Mouse (Mus musculus): ENCODE results near the gene Crlf2. TPM values are rescaled to one million over a fixed set of nuclear protein-coding genes. Genes with fewer than 3 reads are reported as not detected.

Gene Crlf2
- polyA plus RNA-seq, 1 experiment from 2014 or later = 5.7 TPM

DNA sequence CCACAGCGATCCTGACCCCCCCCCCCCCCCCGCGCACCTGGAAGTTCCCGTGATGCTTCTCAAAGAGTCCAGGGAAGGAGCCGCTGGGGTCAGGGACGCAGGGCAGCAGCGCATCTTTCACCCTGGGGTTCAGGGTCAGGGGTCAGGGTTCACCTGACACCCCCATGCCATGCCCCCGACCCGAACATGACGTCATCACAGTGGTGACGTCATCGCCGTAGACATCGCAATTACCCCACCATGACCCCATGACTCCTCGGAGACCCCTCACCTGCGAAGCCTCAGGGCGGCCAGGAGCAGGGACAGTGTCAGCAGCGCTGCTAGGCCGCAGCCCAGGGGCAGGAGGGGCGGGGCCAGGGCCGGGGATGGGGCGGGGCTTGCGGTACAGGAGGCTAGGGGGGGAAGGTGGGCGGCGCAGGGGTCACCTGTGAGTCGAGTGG lies 3.5 kb downstream of the Crlf2 start:
- H3K4me1 ChIP-seq = no peaks in the 10 kb centered on the region
- no peaks in the 10 kb centered on the region for H3K27me3 ChIP-seq
- H3K9me3 ChIP-seq = peaks cover 64% of the 10 kb centered on the region

DNA sequence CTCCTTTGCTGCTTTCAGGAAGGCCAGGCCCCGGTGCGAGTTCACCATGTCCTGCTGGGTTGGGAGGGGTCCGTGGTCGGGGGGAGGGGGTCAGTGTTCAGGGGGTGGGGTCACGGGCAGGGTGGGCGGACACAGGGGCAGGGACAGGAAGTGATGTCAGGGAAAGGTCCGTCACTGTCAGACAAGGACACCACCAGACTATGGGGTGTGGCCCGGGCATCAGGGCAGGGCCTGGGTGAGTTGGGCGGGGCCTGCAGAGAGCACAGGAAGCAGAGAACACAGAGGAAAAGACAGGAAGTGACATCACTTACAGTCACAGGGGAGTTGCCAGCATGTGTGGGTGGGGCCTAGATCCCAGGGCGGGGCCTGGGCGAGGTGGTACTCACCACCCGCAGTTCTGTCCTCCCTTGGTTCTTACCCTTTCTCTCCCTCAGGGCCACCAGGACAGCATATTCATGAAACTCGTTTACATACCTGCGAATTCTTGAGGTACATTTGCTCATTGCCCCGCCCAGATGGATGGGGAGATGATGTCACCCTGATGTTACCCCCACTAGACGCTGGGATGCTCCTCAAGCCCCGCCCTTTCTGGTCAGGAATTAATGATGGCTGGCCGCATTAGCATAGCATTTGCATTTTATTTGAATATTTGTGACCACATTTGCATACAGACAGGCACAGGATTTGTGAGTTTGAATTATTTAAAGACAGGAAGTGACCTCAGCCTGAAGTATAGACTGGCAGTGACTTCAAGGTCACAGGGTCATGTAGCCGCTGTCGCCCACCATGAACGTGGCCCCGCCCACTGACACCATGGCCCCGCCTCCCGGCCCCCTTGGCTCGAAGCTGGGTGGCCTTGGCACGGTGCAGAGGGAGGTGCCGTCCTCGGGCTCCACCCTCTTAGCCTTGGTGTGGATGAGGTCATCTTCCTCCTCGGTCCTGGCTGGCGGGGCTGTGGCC lies 4.4 kb downstream of the Crlf2 start:
- 87% methylated on average over 30 of the region's 30 CpGs for WGBS
- peaks cover 68% of the 10 kb centered on the region for H3K9me3 ChIP-seq
- no peak overlapping the region for H3K27ac ChIP-seq (replicated peaks)
- no peak for ATAC-seq (ENCODE audit: low FRiP score, low read depth)
- no peak overlapping the region for H3K4me2 ChIP-seq (replicated peaks)
- no peak overlapping the region for H3K4me3 ChIP-seq
- H3K36me3 ChIP-seq = peaks cover 26% of the 10 kb centered on the region
- no peaks in the 10 kb centered on the region for H3K4me1 ChIP-seq
- H3K27me3 ChIP-seq = no peaks in the 10 kb centered on the region
- no peak overlapping the region for H3K9ac ChIP-seq (replicated peaks)

More for the DNA sequence above, 3.5 kb downstream of the Crlf2 start:
- H3K36me3 ChIP-seq = peaks cover 26% of the 10 kb centered on the region
- 85% methylated on average over 24 of the region's 26 CpGs for WGBS
- no peak for ATAC-seq (ENCODE audit: low FRiP score, low read depth)
- no peak overlapping the region for H3K27ac ChIP-seq (replicated peaks)
- H3K4me2 ChIP-seq (replicated peaks) = no peak overlapping the region
- no peak overlapping the region for H3K4me3 ChIP-seq
- no peak overlapping the region for H3K9ac ChIP-seq (replicated peaks)

DNA sequence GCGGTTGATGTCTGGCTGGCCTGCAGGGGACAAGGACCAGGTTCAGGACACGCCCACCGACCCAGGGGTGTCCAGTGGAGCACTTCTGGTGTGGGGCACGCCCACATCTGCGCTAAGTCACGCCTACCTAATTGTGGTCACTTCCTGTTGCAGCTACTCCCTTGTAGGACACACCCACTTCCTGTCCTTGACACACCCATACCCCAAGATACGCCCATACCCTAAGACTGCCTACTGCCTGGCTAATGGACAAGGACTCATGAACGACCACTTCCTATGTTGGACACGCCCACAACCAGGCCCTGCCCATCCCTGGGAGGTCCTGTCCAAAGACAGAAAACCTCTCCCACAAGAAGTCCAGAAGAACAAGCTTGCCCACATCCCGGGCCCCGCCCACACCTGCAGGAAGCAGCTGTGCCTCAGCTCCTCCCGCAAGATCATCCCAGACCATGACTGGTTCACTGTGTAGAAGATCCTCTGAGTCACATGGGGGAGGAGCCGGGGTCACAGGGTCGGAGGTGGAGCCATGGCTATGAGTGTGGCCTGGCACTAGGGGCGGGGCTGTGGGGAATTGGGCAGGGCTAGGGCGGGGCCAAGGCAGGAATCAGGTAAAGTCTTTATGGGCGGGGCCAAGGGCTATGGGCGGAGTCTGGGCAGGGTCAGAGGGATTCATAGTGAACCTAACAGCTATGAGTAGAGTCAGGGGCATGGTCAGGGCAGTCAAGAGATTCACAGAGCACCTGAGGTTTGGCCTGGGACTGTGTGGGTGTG lies 5.4 kb downstream of the Crlf2 start:
- no peaks in the 10 kb centered on the region for H3K4me1 ChIP-seq
- H3K27ac ChIP-seq (replicated peaks) = no peak overlapping the region
- no peak overlapping the region for H3K9ac ChIP-seq (replicated peaks)
- H3K4me2 ChIP-seq (replicated peaks) = no peak overlapping the region
- H3K36me3 ChIP-seq = peaks cover 26% of the 10 kb centered on the region
- WGBS = 65% methylated on average over 18 of the region's 18 CpGs
- no peaks in the 10 kb centered on the region for H3K27me3 ChIP-seq
- ATAC-seq (ENCODE audit: low FRiP score, low read depth) = no peak
- peaks cover 68% of the 10 kb centered on the region for H3K9me3 ChIP-seq
- no peak overlapping the region for H3K4me3 ChIP-seq

DNA sequence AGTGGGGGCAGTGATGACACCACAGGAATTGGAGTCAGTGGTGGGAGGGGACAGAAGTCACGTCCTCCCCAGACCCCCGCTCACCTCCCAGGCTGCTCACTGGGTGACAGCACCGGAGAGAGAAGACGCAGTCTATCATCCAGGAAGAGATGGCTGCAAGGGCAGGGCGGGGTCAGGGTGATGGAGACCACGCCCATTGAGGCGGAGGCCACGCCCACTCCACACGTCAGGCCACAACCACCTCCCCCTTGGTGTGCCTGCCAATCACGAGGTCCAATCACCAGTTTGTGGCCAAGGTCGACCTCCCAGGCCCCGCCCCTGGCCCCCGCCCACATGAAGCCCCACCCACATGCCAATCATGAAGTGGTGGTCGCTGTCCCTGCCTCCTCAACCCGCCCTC lies 6.3 kb downstream of the Crlf2 start:
- H3K4me1 ChIP-seq = no peaks in the 10 kb centered on the region
- no peak overlapping the region for H3K27ac ChIP-seq (replicated peaks)
- H3K36me3 ChIP-seq = peaks cover 26% of the 10 kb centered on the region
- WGBS = 82% methylated on average over 10 of the region's 15 CpGs
- no peak overlapping the region for H3K9ac ChIP-seq (replicated peaks)
- no peak overlapping the region for H3K4me3 ChIP-seq
- H3K9me3 ChIP-seq = peaks cover 68% of the 10 kb centered on the region
- H3K4me2 ChIP-seq (replicated peaks) = no peak overlapping the region
- ATAC-seq (ENCODE audit: low FRiP score, low read depth) = no peak
- H3K27me3 ChIP-seq = no peaks in the 10 kb centered on the region

DNA sequence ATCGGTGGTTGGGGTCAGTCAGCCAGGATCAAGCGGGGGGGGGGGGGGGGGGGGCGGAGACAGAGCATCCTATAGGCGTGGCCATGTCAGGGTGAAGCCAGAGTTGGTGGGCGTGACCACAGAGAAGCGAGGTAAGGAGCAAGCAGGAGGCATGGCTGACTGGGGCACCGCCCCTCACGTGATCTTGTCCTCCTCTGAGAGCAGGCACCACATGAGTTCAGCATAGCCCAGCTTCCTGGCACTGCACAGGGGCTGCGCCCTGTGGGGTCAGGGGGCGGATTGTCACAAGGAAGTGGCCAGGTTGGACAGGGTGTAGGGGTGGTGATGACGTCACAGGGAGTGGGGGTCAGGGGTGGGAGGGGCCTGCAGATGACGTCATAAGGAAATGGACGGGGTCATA lies 6.7 kb downstream of the Crlf2 start:
- H3K4me2 ChIP-seq (replicated peaks) = no peak overlapping the region
- no peak overlapping the region for H3K9ac ChIP-seq (replicated peaks)
- H3K4me3 ChIP-seq = no peak overlapping the region
- no peaks in the 10 kb centered on the region for H3K27me3 ChIP-seq
- peaks cover 69% of the 10 kb centered on the region for H3K9me3 ChIP-seq
- no peak overlapping the region for H3K27ac ChIP-seq (replicated peaks)
- H3K4me1 ChIP-seq = no peaks in the 10 kb centered on the region
- ATAC-seq (ENCODE audit: low FRiP score, low read depth) = no peak
- 95% methylated on average over 11 of the region's 13 CpGs for WGBS
- H3K36me3 ChIP-seq = peaks cover 26% of the 10 kb centered on the region

DNA sequence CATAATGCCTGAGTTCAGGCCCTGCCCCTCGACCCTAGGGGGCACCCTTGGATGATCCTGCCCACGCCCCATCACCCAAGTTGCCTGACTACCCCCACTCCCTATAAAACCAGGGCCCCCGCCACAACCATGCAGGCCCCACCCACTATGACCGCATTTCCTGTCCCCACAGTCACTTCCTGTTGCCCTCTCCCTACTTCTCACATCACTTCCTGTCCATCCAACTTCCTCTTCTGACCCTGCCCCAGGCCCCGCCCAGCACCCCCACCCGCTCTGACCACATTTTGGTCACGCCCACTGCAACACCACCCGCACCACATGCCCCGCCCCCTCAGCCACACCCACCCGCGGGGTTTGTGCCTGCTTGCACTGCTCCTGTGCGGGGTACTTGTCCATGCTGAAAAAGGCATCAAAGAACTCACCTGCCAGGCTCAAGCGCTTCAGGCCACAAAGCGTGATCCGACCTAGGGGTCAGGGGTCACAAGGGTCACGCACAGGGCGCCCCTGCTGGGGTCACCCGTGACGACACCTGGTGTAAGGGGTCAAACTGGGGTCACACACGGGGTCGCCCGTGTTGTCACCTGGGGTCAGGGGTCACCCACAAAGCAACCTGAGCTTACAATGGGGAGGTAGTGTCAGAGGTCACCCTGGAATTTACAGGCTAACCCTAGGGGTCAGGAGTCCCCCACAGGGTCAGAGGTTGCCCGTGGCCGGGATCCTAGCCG lies 7.6 kb downstream of the Crlf2 start:
- Histone ChIP-seq H3K27ac (replicated peaks) (no peak overlapping the region), H3K36me3 (peaks cover 24% of the 10 kb centered on the region), H3K27me3 (no peaks in the 10 kb centered on the region), H3K9ac (replicated peaks) (no peak overlapping the region), H3K4me2 (replicated peaks) (no peak overlapping the region), H3K4me1 (no peaks in the 10 kb centered on the region), H3K4me3 (no peak overlapping the region), H3K9me3 (peaks cover 68% of the 10 kb centered on the region)
- no peak for ATAC-seq (ENCODE audit: low FRiP score, low read depth)
- 92% methylated on average over 25 of the region's 25 CpGs for WGBS

DNA sequence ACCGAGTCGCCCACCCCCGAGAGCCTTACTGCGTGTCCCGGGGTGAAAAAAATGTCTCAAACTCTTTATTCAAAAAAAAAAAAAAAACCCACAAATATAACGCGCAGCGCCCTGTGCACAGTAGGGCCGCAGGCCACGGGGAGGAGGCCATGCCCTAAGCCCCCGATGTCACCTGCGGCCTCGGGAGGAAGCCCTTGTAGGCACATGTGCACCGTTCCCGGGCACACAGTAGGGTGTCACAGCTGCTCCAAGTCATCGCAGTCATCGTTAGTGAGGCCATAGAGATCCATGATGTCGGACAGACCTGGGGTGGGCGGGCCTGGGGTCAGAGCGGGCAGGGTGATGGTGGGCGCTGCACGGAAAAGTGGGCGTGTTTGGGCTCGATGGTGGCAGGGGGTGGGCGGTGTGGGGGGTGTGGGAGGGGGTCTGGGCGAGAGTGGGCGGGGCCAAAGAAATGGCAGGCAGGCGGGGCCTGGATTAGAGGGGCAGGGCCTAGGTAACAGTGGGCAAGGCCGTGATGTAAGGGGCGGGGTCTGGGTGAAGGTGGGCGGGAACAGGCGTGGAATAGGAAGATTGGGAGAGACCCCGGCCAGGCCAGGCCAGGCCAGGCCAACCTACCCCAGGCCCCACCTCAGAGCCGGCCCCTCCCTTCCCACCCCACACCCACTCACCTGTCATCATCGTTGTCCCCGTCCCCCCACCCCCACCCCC lies 8.4 kb downstream of the Crlf2 start:
- WGBS = 87% methylated on average over 33 of the region's 36 CpGs
- Histone ChIP-seq H3K27ac (replicated peaks) (no peak overlapping the region), H3K36me3 (peaks cover 16% of the 10 kb centered on the region), H3K9me3 (peaks cover 60% of the 10 kb centered on the region), H3K9ac (replicated peaks) (no peak overlapping the region), H3K27me3 (no peaks in the 10 kb centered on the region), H3K4me2 (replicated peaks) (no peak overlapping the region), H3K4me1 (no peaks in the 10 kb centered on the region), H3K4me3 (no peak overlapping the region)
- ATAC-seq (ENCODE audit: low FRiP score, low read depth) = no peak

DNA sequence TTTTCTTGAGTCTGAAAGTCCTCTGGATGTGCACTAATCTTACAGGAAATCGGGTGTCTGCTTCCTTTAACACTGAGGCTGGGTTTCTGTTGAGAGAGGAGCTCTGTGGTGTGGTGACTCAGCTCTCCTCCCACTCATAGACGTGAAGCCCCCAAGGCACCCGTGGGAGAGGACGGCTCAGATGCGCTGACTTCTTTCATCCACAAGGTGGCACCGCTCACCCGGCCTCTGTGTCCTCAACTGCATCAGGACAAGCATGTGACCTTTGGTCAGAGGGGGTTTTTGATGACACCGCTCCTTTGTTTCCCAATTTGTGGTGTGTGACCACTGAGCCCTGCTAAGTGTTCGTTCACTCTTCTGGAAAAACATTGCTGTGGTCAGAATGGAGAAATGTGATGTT lies 10.1 kb downstream of the Crlf2 start:
- H3K4me3 ChIP-seq = no peak overlapping the region
- H3K4me2 ChIP-seq (replicated peaks) = no peak overlapping the region
- H3K36me3 ChIP-seq = 0 out of 2 replicates have a peak, but pooled peaks cover 6% of the 10 kb centered on the region
- H3K27ac ChIP-seq (replicated peaks) = no peak overlapping the region
- 69% methylated on average over 9 of the region's 9 CpGs for WGBS
- no peak overlapping the region for H3K9ac ChIP-seq (replicated peaks)
- ATAC-seq (ENCODE audit: low FRiP score, low read depth) = no peak
- no peaks in the 10 kb centered on the region for H3K27me3 ChIP-seq
- no peaks in the 10 kb centered on the region for H3K4me1 ChIP-seq
- peaks cover 44% of the 10 kb centered on the region for H3K9me3 ChIP-seq

DNA sequence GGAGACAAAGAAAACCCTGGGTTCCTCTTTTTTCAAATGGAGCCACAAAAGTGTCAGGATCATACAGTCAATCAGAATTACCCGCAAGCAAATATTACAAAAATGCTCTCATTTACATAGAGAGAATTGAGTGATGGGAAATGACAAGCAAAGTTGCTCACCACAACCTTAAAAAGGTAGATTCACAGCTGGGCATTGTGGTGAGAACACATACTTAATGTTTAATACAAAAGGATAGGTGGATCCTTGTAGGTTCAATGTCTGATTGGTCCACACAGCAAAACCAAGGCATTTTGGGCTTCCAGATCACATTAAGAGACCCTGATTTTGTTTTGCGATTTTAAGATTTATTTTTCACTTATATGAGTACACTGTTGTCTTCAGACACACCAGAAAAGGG lies 11.7 kb downstream of the Crlf2 start:
- no peak for ATAC-seq (ENCODE audit: low FRiP score, low read depth)
- Histone ChIP-seq H3K27me3 (no peaks in the 10 kb centered on the region), H3K9me3 (peaks cover 28% of the 10 kb centered on the region), H3K36me3 (0 out of 2 replicates have a peak, but pooled peaks cover 2% of the 10 kb centered on the region), H3K4me1 (no peaks in the 10 kb centered on the region), H3K27ac (replicated peaks) (no peak overlapping the region), H3K9ac (replicated peaks) (no peak overlapping the region), H3K4me2 (replicated peaks) (no peak overlapping the region), H3K4me3 (no peak overlapping the region)
- 68% methylated on average over 2 of the region's 2 CpGs for WGBS

DNA sequence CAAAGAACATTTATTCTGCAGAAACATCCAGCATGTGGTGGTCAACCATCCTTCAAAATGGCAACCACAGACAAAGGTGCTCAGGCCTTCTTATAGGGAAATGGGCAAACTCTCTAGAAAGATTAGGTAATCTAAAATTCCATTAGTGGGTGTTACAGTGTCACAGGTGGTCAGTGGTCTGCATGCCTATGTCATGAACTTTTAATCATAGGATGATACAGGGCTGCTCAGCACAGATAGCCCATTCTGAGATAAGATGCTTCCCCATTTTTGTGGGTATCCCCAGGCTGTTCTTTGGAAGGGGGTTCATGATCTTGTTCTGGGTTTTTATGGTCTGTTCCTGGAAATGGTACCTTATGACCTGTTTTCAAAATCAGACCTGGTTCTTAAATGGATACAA lies 49.1 kb downstream of the Crlf2 start:
- no peaks in the 10 kb centered on the region for H3K36me3 ChIP-seq
- ATAC-seq (ENCODE audit: low FRiP score, low read depth) = no peak
- H3K9ac ChIP-seq (replicated peaks) = no peak overlapping the region
- no peaks in the 10 kb centered on the region for H3K4me1 ChIP-seq
- H3K9me3 ChIP-seq = peaks cover 15% of the 10 kb centered on the region; the same call in 1 of the 2 replicates
- no peak overlapping the region for H3K4me3 ChIP-seq
- H3K27ac ChIP-seq (replicated peaks) = no peak overlapping the region
- H3K4me2 ChIP-seq (replicated peaks) = no peak overlapping the region
- H3K27me3 ChIP-seq = no peaks in the 10 kb centered on the region

DNA sequence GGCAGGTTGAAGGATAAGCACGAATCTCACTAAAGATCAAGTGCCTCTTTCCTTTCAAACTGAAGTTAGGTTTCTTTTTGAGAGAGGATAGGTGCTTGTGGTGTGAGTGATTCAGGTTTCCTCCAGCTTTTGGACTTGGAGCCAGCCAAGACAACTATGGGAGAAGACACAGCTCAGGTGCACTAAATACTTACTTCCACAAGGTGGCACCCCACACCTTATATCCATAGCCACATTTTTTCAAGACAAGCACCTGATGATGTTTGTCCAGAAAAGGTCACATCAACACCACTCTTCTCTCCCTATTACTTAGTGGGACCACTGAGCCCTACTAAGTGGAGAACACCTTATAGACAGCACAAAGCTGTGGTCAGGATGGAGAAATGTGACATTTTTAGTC lies 52.1 kb downstream of the Crlf2 start:
- ATAC-seq (ENCODE audit: low FRiP score, low read depth) = no peak
- H3K9ac ChIP-seq (replicated peaks) = no peak overlapping the region
- H3K27me3 ChIP-seq = no peaks in the 10 kb centered on the region
- no peak overlapping the region for H3K4me2 ChIP-seq (replicated peaks)
- H3K27ac ChIP-seq (replicated peaks) = no peak overlapping the region
- no peaks in the 10 kb centered on the region for H3K36me3 ChIP-seq
- H3K4me3 ChIP-seq = no peak overlapping the region
- WGBS = 15% methylated on average over 1 of the region's 1 CpGs
- peaks cover 26% of the 10 kb centered on the region for H3K9me3 ChIP-seq
- no peaks in the 10 kb centered on the region for H3K4me1 ChIP-seq

All from midbrain, embryonic 12.5 days (tissue).